Mouse (Mus musculus) ovary, postnatal 10 days (tissue): ENCODE measurements at regions not wholly inside any gene's neighbourhood (a gene's known extent, or its start where the extent isn't known, plus 50 kb on each side); places are given as distances from the start of the nearest gene placed in this dataset.
"Not testable (repeated sequence)": the region's sequence is repeated elsewhere in the genome, so short reads cannot be mapped to it uniquely, and the experiment has no call there.

Experiments
- DNase-seq: peaks from one replicate; pipeline ENCODE4 v3.0.0; 2022; ENCODE audit warnings: low spot score

DNA sequence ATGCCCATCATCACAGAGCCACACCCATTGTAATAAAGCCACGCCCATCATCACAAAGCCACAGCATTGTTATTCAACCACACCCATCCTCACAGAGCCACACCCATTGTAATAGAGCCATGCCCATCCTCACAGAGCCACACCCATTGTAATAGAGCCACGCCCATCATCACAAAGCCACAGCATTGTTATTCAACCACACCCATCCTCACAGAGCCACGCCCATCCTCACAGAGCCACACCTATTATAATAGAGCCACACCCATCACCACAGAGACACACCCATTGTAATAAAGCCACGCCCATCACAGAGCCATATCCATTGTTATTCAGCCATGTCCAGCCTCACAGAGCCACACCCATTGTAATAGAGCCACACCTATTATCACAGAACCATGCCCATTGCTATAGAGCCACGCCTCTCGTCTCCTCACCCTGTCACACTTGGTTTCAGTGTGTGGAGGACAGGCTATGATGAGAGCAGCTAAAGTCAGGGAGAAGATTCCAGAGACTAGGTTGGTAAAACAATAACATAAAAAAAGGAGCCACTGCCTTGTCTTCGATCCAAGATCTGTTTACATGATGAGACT is 85.6 kb downstream of the Gxylt1 start:
- no peak for DNase-seq

DNA sequence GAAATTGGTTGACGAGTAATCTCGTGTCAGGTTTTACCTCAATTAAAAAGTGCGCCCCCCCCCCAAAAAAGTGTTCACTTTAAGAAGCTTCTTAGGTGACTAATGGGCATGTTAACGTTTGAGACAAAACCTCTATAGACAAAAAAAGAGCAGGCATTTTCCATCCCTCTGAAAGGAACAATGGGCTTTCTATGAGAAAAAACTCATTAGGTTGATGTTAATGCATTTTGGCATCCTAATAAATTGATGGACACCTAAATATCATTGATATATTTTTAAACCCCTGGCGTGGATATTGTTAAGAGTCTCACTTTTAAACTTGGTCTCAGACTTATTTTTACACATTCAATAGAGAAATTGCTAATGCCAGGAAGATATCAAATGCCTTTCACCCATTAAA is 98.8 kb downstream of the Gxylt1 start:
- no peak for DNase-seq

DNA sequence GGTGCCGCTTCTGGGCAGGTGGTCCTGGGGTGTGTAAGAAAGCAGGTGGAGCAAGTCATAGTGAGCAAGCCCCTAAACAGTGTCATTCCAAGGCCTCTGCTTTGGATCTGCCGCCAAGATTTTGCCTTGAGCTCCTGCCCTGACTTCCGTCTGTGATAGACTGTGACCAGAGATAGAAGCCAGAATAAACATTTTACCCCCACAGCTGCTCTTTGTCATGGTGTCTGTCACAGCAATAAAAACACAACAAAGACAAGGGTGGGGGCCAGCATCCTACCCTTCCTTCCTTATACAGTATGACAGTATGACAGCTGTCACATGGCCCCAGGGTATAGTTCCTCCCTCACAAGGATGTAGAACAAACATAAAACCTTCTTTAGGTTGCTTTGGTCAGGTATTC is 106.2 kb downstream of the Gxylt1 start:
- DNase-seq = no peak

DNA sequence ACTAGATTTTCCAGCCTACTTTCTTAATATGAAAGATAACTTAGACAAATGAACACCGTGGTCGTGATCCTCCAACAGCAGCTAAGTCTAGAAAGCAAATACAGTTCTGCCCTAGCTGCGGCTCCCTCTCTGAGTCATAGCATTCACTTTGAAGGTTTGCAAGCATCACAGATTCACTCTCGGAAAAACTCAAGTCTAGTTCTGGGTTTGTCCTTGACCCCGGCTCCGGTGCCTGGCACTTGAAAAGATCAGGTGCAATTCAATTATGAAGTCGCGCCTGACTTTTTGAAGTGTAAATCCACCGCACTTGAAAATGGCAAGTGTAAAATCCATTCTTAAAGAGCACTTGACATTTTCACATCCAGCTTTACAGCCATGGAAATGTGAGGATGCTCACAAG is 107.5 kb downstream of the Gxylt1 start:
- no peak for DNase-seq

DNA sequence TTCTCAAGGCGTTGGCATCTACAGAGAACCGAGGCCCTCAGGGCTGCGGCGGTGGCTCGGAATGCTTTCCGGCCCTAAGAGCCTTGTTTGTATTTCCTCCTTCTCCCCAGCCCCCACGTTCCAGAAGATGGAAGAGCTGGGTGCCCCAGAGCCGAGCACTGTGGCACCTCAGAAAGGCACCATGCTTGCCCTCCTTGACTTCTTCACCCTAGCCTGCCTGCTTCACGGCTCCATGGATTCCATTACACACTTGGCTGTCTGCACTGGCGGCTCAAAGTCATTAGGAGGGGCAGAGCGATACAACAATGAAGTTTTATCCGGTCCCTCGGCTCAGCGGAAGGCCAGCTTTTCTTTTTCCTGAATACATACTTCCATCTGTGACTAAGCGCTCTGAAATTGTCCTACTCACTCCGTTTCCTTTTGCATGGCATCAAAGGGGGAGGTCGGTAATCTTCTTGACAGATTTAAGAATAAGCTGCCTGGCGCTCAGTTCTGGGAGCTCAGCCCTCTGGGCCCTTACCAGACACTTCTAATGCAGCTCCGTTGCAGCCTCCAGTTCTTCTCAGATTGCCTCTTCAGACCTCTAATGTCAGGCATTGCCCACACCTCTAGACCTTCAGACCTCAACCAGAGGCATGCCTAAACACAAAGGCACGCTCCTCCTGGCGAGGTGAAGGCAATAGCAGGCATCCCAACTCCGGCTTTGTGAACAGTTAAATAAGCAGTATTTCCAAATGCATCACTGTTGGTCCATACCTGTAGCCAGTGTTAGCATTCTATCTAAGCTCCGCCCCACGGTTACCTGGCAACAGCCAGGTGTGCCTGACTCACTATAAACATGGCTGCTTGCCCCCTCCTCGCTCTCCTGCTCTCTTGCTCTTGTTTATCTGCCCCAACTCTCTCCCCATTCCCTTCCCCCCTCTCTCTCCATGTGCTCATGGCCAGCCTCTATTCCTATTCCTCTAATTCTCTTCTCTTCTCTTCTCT is 112.8 kb downstream of the Gxylt1 start:
- DNase-seq = no peak

DNA sequence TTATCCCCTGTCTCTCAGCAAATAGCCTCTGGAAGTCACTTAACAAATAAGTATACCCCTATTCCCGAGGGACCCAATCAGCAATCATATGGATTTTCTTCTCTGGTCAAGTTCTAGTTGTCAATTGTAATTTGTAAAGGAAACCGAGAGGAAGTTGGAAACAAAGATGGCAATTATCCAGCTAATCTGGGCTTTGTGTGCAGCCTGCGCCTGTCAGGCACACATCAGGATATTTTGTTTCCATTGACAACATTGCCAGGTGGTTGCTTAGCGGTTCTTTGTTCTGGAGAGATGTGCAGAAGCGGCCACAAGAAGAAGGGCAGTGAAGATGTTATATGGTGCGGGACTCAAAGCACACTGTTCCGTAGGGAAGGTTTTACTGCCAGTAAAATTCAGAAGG is 113.7 kb downstream of the Gxylt1 start:
- no peak for DNase-seq

DNA sequence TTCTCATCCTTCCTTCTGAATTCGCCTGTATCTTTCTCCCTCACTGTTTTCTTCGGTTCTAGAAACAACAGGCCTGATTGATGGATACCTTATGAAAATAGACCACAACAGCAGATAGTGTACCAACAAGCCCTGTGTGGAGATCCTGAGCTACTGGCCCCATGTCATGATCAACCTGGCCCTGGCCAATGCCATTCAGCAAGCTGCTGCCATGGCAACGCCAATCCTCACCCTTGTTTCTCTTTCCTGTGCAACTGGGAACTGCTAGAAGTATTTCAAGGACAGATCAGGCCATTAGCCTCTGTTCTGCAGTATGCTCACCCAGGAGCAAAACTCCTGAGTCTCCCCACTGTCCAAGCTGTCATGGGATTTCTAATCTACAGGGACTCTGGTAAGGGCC is 119.2 kb downstream of the Gxylt1 start:
- no peak for DNase-seq

DNA sequence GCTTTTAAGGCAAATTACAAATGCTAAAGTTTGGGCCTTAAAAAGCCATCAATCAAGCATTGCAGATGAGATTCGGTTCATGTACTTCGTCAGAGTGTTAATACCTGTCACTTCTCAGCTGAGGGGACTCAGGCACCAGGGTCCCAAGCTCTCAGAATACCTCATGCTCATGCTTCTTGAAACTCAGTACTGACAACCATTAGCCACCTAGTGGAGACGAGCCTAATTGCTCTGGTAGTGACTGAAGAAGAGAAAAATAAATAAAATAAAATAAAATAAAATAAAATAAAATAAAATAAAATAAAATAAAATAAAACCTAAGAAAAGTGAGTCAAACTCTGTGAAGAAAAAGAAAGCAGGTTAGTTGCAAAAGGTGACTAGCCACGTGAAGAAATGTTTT is 121.0 kb downstream of the Gxylt1 start:
- DNase-seq = no peak

DNA sequence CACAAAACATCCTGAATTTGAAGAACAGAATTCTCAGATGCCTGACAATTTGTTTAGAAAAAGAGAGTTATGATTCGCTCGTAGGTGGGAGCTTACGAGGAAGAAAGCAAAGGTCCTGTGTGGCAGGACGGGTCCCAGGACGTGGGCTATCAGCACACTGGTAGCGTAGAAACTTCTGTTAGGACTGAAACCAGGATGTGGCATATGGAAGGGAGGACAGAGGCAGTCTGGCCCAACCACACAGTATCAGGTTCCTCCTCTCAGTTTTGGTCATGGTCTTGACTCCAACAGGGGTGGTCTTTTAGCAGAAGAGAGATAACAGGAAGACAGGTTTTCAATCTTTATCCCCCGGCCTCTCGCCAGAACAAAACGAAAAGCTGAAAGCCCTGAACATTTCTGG is 130.1 kb downstream of the Gxylt1 start:
- no peak for DNase-seq

DNA sequence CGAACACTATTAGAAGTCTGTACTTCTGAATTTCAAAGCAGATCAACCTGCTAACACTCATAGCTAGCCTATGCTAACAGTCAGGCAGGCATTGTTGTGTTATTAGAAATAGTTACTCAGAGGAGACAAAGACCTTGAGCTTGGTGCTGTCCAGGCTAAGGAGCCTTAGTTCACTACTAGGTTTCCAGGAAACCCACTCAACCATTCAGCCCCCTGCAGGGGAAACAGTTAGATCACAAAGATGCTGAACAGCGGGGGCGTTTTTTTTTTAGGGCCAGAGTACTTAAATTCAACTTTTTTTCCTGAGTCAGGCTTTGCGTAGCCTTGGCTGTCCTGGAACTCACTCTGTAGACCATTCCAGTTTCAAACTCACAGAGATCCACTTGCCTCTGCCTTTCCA is 130.7 kb downstream of the Gxylt1 start:
- DNase-seq = no peak

DNA sequence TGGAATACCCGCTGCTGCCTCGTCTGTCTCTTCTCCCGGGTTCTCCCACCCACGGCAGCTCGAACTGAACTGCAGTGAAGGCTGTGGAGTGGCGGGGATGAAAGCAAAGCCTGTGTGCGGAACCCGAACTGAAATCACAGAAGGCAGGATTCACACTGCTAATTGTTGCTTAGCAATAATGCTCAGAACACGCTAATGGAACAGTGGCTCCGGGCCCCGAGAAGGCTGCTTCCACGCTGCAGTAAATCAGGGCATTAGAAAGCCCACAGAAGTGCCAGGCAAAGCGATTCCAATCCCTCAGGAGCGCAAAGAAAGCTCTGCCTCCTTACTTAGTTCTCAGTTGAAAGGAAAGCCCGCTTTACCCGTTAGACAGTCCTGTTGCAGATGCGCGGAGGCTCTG is 141.6 kb downstream of the Gxylt1 start:
- DNase-seq = no peak

DNA sequence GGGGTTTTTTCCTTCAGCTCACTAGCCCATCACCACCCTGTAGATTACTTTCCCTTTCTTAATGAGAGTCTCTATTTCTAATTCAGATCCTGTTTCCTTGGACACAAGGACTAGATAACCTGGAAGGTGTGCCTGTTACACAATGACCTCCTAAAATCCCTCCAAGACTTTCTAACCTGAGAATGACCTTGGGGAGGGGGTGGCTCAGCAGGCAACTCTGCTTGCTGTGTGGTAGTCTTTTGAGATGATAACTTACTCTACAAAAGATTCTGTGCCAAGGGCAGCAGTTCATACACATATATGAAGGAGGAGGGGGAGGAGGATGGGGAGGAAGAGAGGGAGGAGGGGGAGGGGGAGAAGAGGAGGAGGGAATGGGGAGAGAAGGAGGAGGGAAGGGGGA is 143.9 kb downstream of the Gxylt1 start:
- no peak for DNase-seq

DNA sequence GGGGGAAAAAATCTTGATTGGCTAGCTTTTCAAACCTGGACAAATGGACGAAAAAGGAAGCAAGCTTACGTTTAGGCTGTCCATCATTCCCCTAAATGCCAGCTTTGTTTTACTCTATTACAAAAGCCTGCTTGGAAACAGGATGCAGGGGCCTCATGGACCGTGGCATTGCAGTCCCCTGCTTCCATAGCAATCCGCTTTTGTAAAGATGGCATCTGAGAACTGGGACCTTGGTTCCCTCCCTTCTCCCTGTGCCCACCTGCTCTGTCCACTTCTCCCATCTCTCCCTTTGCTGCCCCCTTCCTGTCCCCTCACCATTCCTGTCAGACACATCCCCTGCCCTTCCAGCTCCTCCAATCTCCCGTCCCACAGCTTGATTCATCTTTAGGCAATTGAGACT is 149.7 kb downstream of the Gxylt1 start:
- no peak for DNase-seq

DNA sequence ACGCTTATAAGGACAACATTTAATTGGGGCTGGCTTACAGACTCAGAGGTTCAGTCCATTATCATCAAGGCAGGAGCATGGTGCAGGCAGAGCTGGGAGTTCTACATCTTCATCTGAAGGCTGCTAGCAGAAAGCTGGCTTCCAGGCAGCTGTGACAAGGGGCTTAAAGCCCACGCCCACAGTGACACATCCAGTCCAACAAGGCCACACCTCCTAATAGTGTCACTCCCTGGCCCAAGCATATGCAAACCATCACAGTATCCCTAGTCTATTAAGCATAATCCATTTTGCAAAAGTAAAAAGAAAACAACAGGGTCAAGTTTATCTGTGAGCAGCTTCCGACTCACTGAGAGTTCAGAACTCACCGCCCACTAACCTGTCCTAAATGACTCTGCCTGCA is 153.8 kb downstream of the Gxylt1 start:
- DNase-seq = no peak

DNA sequence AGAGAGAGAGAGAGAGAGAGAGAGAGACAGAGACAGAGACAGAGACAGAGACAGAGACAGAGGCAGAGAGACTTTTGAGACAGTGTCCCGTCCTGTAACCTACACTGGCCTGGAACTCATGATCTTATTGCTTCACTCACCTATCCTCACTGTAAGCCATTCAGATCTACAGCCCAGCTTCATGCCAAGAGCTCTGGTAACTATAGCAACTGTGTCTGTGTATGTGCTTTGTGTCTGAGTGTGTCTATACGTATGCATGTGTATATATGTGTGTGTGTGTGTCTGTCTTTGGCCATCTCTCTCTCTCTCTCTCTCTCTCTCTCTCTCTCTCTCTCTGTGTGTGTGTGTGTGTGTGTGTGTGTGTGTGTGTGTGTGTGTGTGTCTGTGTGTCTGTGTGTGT is 157.2 kb downstream of the Gxylt1 start:
- not testable (repeated sequence) for DNase-seq

DNA sequence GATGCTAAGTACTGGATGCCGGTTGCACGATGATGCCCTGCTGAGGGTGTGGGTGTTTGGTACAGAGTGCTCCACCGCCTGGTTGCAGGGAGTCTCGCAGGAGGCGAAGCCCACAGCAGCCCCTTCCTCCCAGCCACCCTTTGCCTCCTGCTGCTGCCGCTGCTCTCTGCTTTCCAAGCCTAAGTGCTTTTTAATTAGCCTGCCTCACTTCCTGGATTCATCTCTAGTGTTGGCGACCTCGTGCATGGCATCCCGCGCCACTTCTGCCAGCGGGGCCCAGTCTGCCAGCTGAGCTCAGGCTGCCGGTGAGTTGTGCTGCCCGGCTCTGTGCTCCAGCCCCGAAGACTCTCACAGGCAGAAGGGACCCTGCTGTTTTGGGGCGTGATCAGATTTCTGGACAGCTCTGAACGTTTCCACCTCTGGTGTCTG is 159.3 kb downstream of the Gxylt1 start:
- DNase-seq = no peak

DNA sequence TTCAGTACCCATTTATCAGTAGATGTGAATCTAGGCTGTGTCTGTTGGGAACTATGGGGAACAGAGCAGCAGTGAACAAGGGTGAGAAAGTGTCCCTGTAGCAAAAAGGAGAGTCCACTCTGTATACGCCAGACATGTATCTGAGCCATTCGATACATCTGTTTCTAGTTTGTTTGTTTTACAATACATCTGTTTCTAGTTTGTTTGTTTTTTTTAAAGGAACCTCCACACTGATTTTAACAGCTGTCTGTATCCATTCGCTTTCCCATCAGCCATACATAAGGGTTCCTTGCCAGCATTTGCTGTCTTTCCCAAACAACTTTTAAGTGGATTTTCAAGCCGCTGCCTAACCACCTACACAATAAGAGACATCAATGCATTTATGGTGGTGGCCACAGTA is 170.0 kb downstream of the Gxylt1 start:
- no peak for DNase-seq

DNA sequence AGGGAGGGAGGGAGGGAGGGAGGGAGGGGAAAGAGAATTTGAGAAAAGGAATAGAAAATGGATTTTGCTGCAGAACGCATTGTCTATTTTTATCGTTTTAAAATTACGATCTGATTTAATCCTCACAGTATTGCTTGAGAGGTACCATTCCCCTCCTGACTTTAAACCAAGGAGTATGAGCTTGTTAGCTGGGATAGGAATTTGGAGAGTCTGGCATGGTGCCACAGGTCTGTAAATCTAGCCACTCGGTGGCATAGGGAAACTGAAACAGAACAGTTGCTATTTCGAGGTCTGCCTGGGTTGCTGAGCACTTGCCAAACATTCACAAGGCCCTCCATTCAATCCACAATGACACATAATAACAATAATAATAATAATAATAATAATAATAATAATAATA is 171.6 kb downstream of the Gxylt1 start:
- DNase-seq = no peak

DNA sequence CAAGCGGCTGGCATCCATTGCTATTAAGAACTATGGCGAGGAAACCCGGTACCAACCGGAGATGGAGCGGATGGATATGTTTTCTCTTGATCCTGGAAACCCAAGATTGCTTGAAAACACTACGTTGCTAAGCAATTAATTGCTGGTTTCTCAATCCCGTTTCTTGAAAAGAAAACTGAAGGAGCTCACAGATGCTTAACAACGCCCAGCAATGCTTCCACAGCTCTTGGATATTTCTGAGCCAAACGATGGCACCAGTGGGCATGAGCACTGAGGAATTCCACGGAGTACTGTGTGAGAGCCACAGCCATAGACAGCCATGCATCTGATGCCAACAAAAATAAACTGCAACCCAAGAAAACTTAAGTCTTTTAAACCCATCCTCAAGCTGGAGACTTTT is 173.1 kb downstream of the Gxylt1 start:
- no peak for DNase-seq

DNA sequence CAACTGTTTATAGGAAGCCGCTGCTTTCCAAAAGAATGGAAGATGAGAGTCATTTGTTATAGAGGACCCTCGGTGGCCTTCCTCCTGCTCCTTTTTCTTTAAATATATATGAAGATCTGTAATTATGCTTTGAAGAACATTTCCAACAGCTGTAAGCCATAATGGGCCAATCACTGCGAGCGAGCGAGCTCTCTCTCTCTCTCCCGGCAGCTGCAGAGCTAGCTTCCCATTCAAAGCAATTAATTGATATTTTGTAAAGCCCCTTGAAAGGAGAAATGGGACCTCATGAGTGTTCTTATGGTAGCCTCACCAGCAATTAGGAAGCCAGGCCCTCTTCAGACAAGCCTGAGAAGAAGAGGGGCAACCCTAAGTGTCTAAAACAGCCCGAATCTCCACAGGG is 174.1 kb downstream of the Gxylt1 start:
- no peak for DNase-seq

DNA sequence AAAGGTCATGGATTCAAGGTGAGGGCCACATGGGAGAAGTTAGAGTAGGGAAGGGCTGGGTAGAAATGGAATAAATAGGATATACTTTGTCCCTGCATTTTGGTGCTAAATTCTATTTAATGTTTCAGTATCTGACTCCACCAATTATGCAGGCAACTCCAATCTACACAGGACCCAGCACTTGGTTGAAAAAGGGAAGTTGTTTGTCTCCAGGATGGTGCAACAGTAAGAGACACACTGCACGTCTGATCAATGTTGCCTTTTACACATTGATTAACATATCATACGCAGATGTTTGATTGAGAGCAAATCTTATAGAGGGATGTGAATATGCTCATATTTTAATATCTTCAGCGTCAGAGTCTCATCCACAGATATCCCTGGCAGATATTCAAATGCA is 175.1 kb downstream of the Gxylt1 start:
- no peak for DNase-seq

DNA sequence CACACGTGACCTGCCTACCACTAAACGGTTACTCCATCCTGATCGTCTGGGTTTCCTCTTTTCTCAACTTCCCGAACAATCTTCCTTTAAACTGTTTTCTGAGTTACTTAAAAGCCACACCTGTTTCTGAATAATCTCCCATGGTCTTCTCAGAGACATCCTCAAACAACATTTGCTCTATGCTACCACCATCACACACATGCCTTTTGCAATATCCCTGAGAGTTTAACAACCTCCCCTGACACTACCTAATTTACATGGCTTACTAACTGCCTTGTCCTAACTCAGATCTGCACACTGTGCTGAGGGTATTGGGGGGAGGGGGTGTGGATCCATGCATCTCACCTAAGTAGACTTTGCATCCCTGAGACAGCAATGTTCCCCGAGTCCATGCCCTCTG is 178.6 kb downstream of the Gxylt1 start:
- DNase-seq = no peak

DNA sequence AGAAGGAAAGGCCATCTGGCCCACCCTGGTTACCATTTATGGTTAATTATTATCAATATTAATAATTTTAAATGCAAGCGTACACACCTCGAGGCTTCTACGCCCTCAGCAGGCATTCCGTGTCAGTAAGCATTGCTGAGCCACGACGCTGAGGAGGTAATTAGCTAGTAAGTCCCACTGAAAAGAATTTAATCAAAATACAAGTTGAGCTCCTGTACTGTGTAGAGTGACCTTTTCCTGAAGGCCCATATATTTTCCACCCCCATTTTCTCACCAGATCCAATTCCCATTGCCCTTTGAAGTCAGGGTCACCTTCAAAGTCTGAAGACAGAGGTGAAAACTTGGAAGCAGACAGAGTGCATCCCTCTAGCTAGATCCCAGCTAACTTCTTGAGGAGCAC is 179.8 kb downstream of the Gxylt1 start:
- DNase-seq = no peak
